Mouse (Mus musculus): ENCODE measurements around the gene Gm10647. TPM values are rescaled to one million over a fixed set of nuclear protein-coding genes. Genes with fewer than 3 reads are reported as not detected.

The Gm10647 gene
- total RNA-seq (2014; rRNA removed) (0.37 and 1.2 TPM in 2 replicates), polyA plus RNA-seq (2012; rRNA removed) (0.06 and 0.10 TPM in 2 replicates)

GRCm38 (mm10) chr9:66796739-66797138, at the start of gene Gm10647:
TSS of gene Gm10647 (plus strand) at chr9:66797039.
- Histone ChIP-seq H3K36me3 (ENCODE audit: control insufficient read depth, insufficient read depth, low read length) (no peaks in the 10 kb centered on the region), H3K27ac (replicated peaks; ENCODE audit: insufficient read depth, low read depth, low read length) (no peak within 1 kb of the TSS), H3K4me1 (ENCODE audit: control insufficient read depth, insufficient read depth, low read length) (peaks cover 4% of the 10 kb centered on the region), H3K4me3 (ENCODE audit: insufficient read depth, low read depth, low read length) (peak within 1 kb of the TSS; percentile 58), H3K79me2 (ENCODE audit: control insufficient read depth, insufficient read depth, low read length) (no peaks in the 10 kb centered on the region), H3K27me3 (ENCODE audit: control insufficient read depth, insufficient read depth, low read length) (no peaks in the 10 kb centered on the region), H3K9ac (ENCODE audit: low read depth, low read length) (peak within 1 kb of the TSS; percentile 11; the same call in 1 of the 2 replicates)
- WGBS = 41% methylated on average over 5 of the region's 5 CpGs
- no peak for DNase-seq (ENCODE audit: extremely low read depth, low read depth, low spot score)
- TF ChIP-seq CTCF (IDR thresholded peaks at IDR 0.05; ENCODE audit: low read depth, low read length) (no peak), POLR2A (IDR thresholded peaks at IDR 0.05; ENCODE audit: extremely low read depth, insufficient read depth, low read length) (no peak)

- no peak for DNase-seq (ENCODE audit: extremely low read depth, low read depth, low spot score)
- no peak overlapping the region for H3K9ac ChIP-seq (ENCODE audit: low read depth, low read length)
- no peaks in the 10 kb centered on the region for H3K27me3 ChIP-seq (ENCODE audit: control insufficient read depth, insufficient read depth, low read length)
- TF ChIP-seq CTCF (IDR thresholded peaks at IDR 0.05; ENCODE audit: low read depth, low read length) (no peak), POLR2A (IDR thresholded peaks at IDR 0.05; ENCODE audit: extremely low read depth, insufficient read depth, low read length) (no peak)
- no peaks in the 10 kb centered on the region for H3K36me3 ChIP-seq (ENCODE audit: control insufficient read depth, insufficient read depth, low read length)
- H3K4me1 ChIP-seq (ENCODE audit: control insufficient read depth, insufficient read depth, low read length) = no peaks in the 10 kb centered on the region
- H3K79me2 ChIP-seq (ENCODE audit: control insufficient read depth, insufficient read depth, low read length) = no peaks in the 10 kb centered on the region
- H3K27ac ChIP-seq (replicated peaks; ENCODE audit: insufficient read depth, low read depth, low read length) = no peak overlapping the region
- H3K4me3 ChIP-seq (ENCODE audit: insufficient read depth, low read depth, low read length) = no peak overlapping the region
- WGBS = 90% methylated on average over 15 of the region's 15 CpGs
Observed at GRCm38 (mm10) chr9:66748390-66748789, 48.4 kb upstream of the Gm10647 start.

GRCm38 (mm10) chr9:66752849-66753248, 44.0 kb upstream of the Gm10647 start:
- no peak overlapping the region for H3K4me3 ChIP-seq (ENCODE audit: insufficient read depth, low read depth, low read length)
- 81% methylated on average over 6 of the region's 6 CpGs for WGBS

GRCm38 (mm10) chr9:66760991-66761390, 35.8 kb upstream of the Gm10647 start:
- H3K9ac ChIP-seq (ENCODE audit: low read depth, low read length) = no peak overlapping the region
- TF ChIP-seq POLR2A (IDR thresholded peaks at IDR 0.05; ENCODE audit: extremely low read depth, insufficient read depth, low read length) = no peak
- no peak for TF ChIP-seq CTCF (IDR thresholded peaks at IDR 0.05; ENCODE audit: low read depth, low read length)
- H3K4me1 ChIP-seq (ENCODE audit: control insufficient read depth, insufficient read depth, low read length) = no peaks in the 10 kb centered on the region
- no peaks in the 10 kb centered on the region for H3K79me2 ChIP-seq (ENCODE audit: control insufficient read depth, insufficient read depth, low read length)
- H3K36me3 ChIP-seq (ENCODE audit: control insufficient read depth, insufficient read depth, low read length) = no peaks in the 10 kb centered on the region
- no peaks in the 10 kb centered on the region for H3K27me3 ChIP-seq (ENCODE audit: control insufficient read depth, insufficient read depth, low read length)
- 90% methylated on average over 1 of the region's 1 CpGs for WGBS
- no peak overlapping the region for H3K27ac ChIP-seq (replicated peaks; ENCODE audit: insufficient read depth, low read depth, low read length)
- DNase-seq (ENCODE audit: extremely low read depth, low read depth, low spot score) = no peak
- H3K4me3 ChIP-seq (ENCODE audit: insufficient read depth, low read depth, low read length) = no peak overlapping the region

More at GRCm38 (mm10) chr9:66752849-66753248, 44.0 kb upstream of the Gm10647 start:
- H3K9ac ChIP-seq (ENCODE audit: low read depth, low read length) = no peak overlapping the region
- no peak overlapping the region for H3K27ac ChIP-seq (replicated peaks; ENCODE audit: insufficient read depth, low read depth, low read length)
- H3K79me2 ChIP-seq (ENCODE audit: control insufficient read depth, insufficient read depth, low read length) = no peaks in the 10 kb centered on the region
- no peak for DNase-seq (ENCODE audit: extremely low read depth, low read depth, low spot score)
- TF ChIP-seq CTCF (IDR thresholded peaks at IDR 0.05; ENCODE audit: low read depth, low read length) (no peak), POLR2A (IDR thresholded peaks at IDR 0.05; ENCODE audit: extremely low read depth, insufficient read depth, low read length) (no peak)
- H3K36me3 ChIP-seq (ENCODE audit: control insufficient read depth, insufficient read depth, low read length) = no peaks in the 10 kb centered on the region
- no peaks in the 10 kb centered on the region for H3K27me3 ChIP-seq (ENCODE audit: control insufficient read depth, insufficient read depth, low read length)
- H3K4me1 ChIP-seq (ENCODE audit: control insufficient read depth, insufficient read depth, low read length) = no peaks in the 10 kb centered on the region

GRCm38 (mm10) chr9:66768721-66769120, 28.1 kb upstream of the Gm10647 start:
- no peak overlapping the region for H3K4me3 ChIP-seq (ENCODE audit: insufficient read depth, low read depth, low read length)
- H3K27me3 ChIP-seq (ENCODE audit: control insufficient read depth, insufficient read depth, low read length) = no peaks in the 10 kb centered on the region
- no peaks in the 10 kb centered on the region for H3K79me2 ChIP-seq (ENCODE audit: control insufficient read depth, insufficient read depth, low read length)
- no peak overlapping the region for H3K27ac ChIP-seq (replicated peaks; ENCODE audit: insufficient read depth, low read depth, low read length)
- WGBS = 95% methylated on average over 1 of the region's 1 CpGs
- no peaks in the 10 kb centered on the region for H3K36me3 ChIP-seq (ENCODE audit: control insufficient read depth, insufficient read depth, low read length)
- H3K4me1 ChIP-seq (ENCODE audit: control insufficient read depth, insufficient read depth, low read length) = no peaks in the 10 kb centered on the region
- no peak overlapping the region for H3K9ac ChIP-seq (ENCODE audit: low read depth, low read length)
- no peak for TF ChIP-seq POLR2A (IDR thresholded peaks at IDR 0.05; ENCODE audit: extremely low read depth, insufficient read depth, low read length)
- no peak for TF ChIP-seq CTCF (IDR thresholded peaks at IDR 0.05; ENCODE audit: low read depth, low read length)
- DNase-seq (ENCODE audit: extremely low read depth, low read depth, low spot score) = no peak

- Histone ChIP-seq H3K27me3 (ENCODE audit: control insufficient read depth, insufficient read depth, low read length) (no peaks in the 10 kb centered on the region), H3K4me3 (ENCODE audit: insufficient read depth, low read depth, low read length) (no peak overlapping the region), H3K27ac (replicated peaks; ENCODE audit: insufficient read depth, low read depth, low read length) (no peak overlapping the region), H3K9ac (ENCODE audit: low read depth, low read length) (no peak overlapping the region), H3K79me2 (ENCODE audit: control insufficient read depth, insufficient read depth, low read length) (no peaks in the 10 kb centered on the region), H3K4me1 (ENCODE audit: control insufficient read depth, insufficient read depth, low read length) (no peaks in the 10 kb centered on the region), H3K36me3 (ENCODE audit: control insufficient read depth, insufficient read depth, low read length) (no peaks in the 10 kb centered on the region)
- 22% methylated on average over 3 of the region's 3 CpGs for WGBS
- TF ChIP-seq CTCF (IDR thresholded peaks at IDR 0.05; ENCODE audit: low read depth, low read length) (no peak), POLR2A (IDR thresholded peaks at IDR 0.05; ENCODE audit: extremely low read depth, insufficient read depth, low read length) (no peak)
- DNase-seq (ENCODE audit: extremely low read depth, low read depth, low spot score) = peak; percentile 90
Observed at GRCm38 (mm10) chr9:66769275-66769674, 27.6 kb upstream of the Gm10647 start.
